Mouse (Mus musculus): ENCODE measurements around the gene Slc23a3. TPM values are rescaled to one million over a fixed set of nuclear protein-coding genes. Genes with fewer than 3 reads are reported as not detected.

Gene Slc23a3
- polyA plus RNA-seq, 1 experiment: not detected

DNA sequence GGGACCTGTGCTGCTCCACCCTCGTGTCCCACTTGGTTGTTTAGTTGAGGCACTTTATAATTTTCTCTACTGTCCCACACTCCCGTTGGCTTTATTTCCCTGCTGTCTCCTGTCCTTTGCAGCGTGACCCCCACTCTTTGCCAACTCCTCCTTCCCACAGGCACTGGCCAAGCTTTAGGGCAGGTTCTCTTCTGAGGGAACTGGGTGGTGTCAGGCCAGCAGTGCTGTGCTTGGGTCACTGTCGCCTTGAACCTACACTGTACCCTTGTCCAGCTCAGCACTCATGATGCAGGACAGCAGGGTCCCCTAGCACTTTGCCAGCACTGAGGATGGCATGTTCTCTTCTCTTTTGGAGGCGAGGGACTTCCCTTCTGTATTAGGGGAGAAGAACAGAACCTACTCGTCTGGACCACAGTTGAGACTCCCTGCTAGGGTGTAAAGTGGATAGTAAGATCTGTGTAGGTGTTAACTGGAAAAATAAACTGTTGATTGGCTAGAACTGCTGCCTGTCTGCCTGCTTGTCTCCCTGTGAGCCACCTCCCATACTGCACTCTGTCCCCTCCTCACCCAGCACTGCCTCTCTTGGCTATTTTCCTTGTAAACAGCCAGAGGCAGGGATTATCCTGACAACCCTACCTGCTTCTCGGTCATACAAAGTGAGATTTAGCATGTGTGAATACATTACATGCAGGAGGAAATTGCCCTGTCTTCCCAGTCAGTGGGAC lies 13.9 kb upstream of the Slc23a3 start:
- no peak for TF ChIP-seq POLR2A (IDR thresholded peaks at IDR 0.05; ENCODE audit: control insufficient read depth, low read depth, low read length)
- no peak for TF ChIP-seq CTCF (IDR thresholded peaks at IDR 0.05; ENCODE audit: control insufficient read depth, insufficient read depth, insufficient replicate concordance, low read depth, low read length)

DNA sequence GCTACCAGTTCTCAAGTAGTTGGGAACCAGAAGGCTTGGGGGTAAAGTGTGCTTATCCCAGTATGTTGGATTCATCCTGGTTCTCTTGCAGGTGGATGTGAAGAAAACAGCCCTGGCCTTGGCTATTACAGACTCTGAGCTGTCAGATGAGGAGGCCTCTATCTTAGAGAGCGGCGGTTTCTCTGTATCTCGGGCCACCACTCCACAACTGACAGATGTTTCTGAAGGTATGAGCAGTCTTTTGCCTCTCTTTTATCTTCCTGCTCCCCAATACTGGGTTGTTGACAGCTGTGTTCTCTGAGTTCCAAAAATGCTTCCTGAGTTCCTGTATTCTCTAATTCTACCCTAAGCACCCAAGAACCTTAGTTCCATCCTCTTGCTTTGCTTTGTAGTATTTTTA lies 11.9 kb upstream of the Slc23a3 start:
- peaks cover 5% of the 10 kb centered on the region for H3K36me3 ChIP-seq (ENCODE audit: control insufficient read depth, insufficient read depth, low read length)
- no peak overlapping the region for H3K27ac ChIP-seq (ENCODE audit: control insufficient read depth, insufficient read depth, low read depth, low read length)
- H3K4me1 ChIP-seq (ENCODE audit: control insufficient read depth, insufficient read depth, low read length): peaks cover 11% of the 10 kb centered on the region
- H3K4me3 ChIP-seq (ENCODE audit: control insufficient read depth, low read depth, low read length): no peak overlapping the region
- TF ChIP-seq POLR2A (IDR thresholded peaks at IDR 0.05; ENCODE audit: control insufficient read depth, low read depth, low read length): no peak
- TF ChIP-seq CTCF (IDR thresholded peaks at IDR 0.05; ENCODE audit: control insufficient read depth, insufficient read depth, insufficient replicate concordance, low read depth, low read length): no peak
- no peaks in the 10 kb centered on the region for H3K27me3 ChIP-seq (ENCODE audit: control insufficient read depth, insufficient read depth, low read length)

More for the DNA sequence above, 13.9 kb upstream of the Slc23a3 start:
- H3K27ac ChIP-seq (ENCODE audit: control insufficient read depth, insufficient read depth, low read depth, low read length): no peak overlapping the region
- H3K27me3 ChIP-seq (ENCODE audit: control insufficient read depth, insufficient read depth, low read length): no peaks in the 10 kb centered on the region
- H3K36me3 ChIP-seq (ENCODE audit: control insufficient read depth, insufficient read depth, low read length): peaks cover 5% of the 10 kb centered on the region
- no peak overlapping the region for H3K4me3 ChIP-seq (ENCODE audit: control insufficient read depth, low read depth, low read length)
- H3K4me1 ChIP-seq (ENCODE audit: control insufficient read depth, insufficient read depth, low read length): peaks cover 6% of the 10 kb centered on the region

DNA sequence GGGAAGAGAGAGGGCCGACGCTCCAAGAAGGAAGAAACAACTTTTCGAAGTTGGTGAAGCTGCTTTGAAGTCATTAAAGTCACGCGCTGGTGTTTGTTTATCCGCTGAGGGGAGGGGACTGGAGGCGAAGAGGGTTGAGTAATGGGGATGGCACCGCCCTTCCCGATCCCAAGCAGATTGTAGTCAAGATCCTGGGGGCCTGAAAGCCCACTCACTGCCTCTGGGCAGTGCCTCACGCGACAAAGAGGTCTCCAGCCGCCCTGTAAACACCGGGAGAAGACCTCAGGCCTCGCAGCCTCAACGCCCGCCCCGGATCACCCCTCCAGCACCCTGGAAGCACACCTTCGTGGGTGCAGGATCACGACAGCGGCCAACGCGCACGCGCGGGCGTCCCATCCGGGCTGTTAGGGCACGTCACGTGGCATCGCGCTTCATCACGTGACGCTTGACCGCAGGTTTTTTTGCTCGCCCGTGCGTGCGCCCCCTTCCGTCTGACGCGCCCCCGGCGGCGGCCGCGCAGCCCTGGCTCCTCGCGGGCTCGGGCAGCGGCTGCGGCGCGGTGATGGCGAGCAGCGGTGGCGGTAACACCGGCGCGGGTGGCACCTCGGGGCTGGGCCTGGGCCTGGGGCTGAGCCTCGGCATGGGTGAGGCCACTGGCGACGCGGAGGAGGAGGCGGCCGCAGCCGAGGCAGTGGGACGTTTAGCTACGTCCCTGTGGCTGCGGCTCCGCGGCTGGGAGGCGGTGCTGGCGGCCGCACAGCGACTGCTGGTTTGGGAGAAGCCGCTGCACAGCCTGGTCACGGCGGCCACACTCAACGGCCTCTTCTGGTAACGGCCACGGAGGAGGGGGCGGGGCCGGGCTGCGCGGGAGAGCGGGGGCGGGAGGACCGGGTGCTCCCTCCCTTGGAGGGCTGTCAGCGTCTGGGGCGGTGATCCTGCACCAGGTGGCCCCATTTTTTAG lies 8.9 kb upstream of the Slc23a3 start, which contains the start of the genes Cnppd1 and Retreg2:
Gene Cnppd1, minus strand, starts transcription at position 411 of the 961 bp plus-strand sequence.
Gene Retreg2, plus strand, starts transcription at position 478 of the 961 bp plus-strand sequence.
- peak; percentile 96 for TF ChIP-seq POLR2A (IDR thresholded peaks at IDR 0.05; ENCODE audit: control insufficient read depth, low read depth, low read length)
- peak; percentile 47; the same call in 1 of the 2 replicates for TF ChIP-seq CTCF (IDR thresholded peaks at IDR 0.05; ENCODE audit: control insufficient read depth, insufficient read depth, insufficient replicate concordance, low read depth, low read length)
- Histone ChIP-seq H3K27me3 (ENCODE audit: control insufficient read depth, insufficient read depth, low read length) (no peaks in the 10 kb centered on the region), H3K36me3 (ENCODE audit: control insufficient read depth, insufficient read depth, low read length) (peaks cover 3% of the 10 kb centered on the region), H3K4me1 (ENCODE audit: control insufficient read depth, insufficient read depth, low read length) (peaks cover 11% of the 10 kb centered on the region), H3K27ac (ENCODE audit: control insufficient read depth, insufficient read depth, low read depth, low read length) (peak within 1 kb of the TSS; percentile 95), H3K4me3 (ENCODE audit: control insufficient read depth, low read depth, low read length) (peak within 1 kb of the TSS; percentile 87)

DNA sequence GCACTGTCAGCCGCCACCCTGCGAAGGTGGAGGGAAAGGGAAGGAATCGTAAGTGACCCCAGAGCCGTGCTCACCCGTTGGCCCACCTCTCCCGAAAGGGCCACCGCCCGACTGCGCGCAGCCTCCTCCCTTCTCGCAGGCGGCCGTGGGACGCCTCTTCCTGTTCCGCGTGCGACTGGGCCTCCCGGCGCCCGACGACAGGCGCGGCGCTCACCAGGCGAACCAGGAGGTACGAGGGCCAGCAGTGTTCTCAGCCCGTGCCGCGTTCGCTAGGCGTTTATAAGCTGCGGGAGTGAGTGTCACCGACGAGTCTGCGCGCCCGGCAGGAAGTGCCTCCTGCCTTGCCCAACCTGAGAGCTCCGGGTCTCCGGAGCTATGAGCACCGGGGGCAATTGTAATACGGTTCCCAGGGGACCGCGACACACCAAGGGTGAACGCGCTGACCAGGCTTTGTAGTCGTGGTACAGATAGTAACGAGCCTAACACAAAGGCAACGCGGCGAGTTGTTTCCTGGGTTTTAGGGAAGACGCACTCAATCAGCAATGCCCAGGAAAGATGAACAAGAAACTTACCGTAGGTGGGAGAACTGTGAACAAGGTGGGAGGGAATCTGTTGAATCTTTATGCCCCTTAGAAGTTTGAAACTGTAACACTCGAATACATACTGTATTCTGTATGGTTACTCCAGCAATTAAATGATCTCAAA lies 7.9 kb upstream of the Slc23a3 start:
- Histone ChIP-seq H3K36me3 (ENCODE audit: control insufficient read depth, insufficient read depth, low read length) (peaks cover 1% of the 10 kb centered on the region; the same call in 1 of the 2 replicates), H3K4me1 (ENCODE audit: control insufficient read depth, insufficient read depth, low read length) (peaks cover 11% of the 10 kb centered on the region), H3K4me3 (ENCODE audit: control insufficient read depth, low read depth, low read length) (peak overlapping the region; percentile 87), H3K27me3 (ENCODE audit: control insufficient read depth, insufficient read depth, low read length) (no peaks in the 10 kb centered on the region), H3K27ac (ENCODE audit: control insufficient read depth, insufficient read depth, low read depth, low read length) (peak overlapping the region; percentile 95)
- TF ChIP-seq POLR2A (IDR thresholded peaks at IDR 0.05; ENCODE audit: control insufficient read depth, low read depth, low read length) (no peak), CTCF (IDR thresholded peaks at IDR 0.05; ENCODE audit: control insufficient read depth, insufficient read depth, insufficient replicate concordance, low read depth, low read length) (peak; percentile 19; the same call in 1 of the 2 replicates)

DNA sequence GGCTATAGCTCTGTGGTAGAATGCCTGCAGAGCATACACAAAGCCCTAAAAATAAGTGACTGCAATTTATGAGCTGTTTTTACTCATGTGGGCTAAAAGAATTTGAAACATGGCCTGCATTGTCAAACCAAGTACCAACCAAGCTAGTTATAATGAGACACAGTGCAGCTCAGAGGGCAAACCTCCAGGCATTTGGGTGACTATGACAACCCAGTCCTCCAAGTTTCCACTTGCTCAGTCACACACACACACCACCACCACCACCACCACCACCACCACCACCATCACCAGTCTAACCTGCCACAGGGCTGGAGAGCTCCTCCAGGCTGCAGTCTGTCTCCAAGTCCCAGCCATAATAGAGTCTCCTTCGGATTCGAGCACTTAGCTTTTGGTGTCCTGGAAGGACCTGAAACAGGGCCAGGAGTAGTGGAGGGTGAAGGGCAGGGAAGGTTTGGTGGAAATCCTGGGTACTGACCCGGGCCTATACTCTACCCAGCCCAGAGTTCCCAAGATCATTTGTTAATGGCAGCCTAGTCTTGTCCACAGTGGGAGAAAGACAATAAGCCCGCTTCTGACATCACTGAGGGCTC lies 7.0 kb upstream of the Slc23a3 start:
- Histone ChIP-seq H3K27me3 (ENCODE audit: control insufficient read depth, insufficient read depth, low read length) (no peaks in the 10 kb centered on the region), H3K4me3 (ENCODE audit: control insufficient read depth, low read depth, low read length) (peak overlapping the region; percentile 87), H3K36me3 (ENCODE audit: control insufficient read depth, insufficient read depth, low read length) (no peaks in the 10 kb centered on the region), H3K4me1 (ENCODE audit: control insufficient read depth, insufficient read depth, low read length) (peaks cover 11% of the 10 kb centered on the region), H3K27ac (ENCODE audit: control insufficient read depth, insufficient read depth, low read depth, low read length) (peak overlapping the region; percentile 95)
- TF ChIP-seq POLR2A (IDR thresholded peaks at IDR 0.05; ENCODE audit: control insufficient read depth, low read depth, low read length) (no peak), CTCF (IDR thresholded peaks at IDR 0.05; ENCODE audit: control insufficient read depth, insufficient read depth, insufficient replicate concordance, low read depth, low read length) (no peak)

DNA sequence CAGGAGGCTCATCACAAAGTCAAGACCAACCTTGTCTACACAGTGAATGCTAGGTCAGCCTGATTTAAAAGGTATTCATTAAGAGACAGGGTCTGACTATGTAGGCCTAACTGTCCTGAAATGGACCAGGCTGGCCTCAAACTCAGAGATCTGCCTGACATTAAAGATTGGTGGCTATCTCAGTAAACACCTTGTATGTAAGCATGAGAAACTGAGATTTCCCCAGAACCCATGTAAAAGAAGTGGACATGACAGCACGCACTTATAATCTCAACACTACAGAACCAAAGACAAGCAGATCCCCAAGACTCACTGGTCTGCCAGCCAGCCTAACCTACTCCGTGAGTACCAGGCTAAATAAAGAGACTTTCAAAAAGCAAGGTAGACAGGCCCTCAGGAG lies 4.8 kb upstream of the Slc23a3 start:
- H3K27ac ChIP-seq (ENCODE audit: control insufficient read depth, insufficient read depth, low read depth, low read length): no peak overlapping the region
- H3K27me3 ChIP-seq (ENCODE audit: control insufficient read depth, insufficient read depth, low read length): no peaks in the 10 kb centered on the region
- no peak overlapping the region for H3K4me3 ChIP-seq (ENCODE audit: control insufficient read depth, low read depth, low read length)
- no peak for TF ChIP-seq CTCF (IDR thresholded peaks at IDR 0.05; ENCODE audit: control insufficient read depth, insufficient read depth, insufficient replicate concordance, low read depth, low read length)
- TF ChIP-seq POLR2A (IDR thresholded peaks at IDR 0.05; ENCODE audit: control insufficient read depth, low read depth, low read length): no peak
- no peaks in the 10 kb centered on the region for H3K36me3 ChIP-seq (ENCODE audit: control insufficient read depth, insufficient read depth, low read length)
- H3K4me1 ChIP-seq (ENCODE audit: control insufficient read depth, insufficient read depth, low read length): peaks cover 6% of the 10 kb centered on the region

Data from testis, adult 2 months (tissue).